Mouse (Mus musculus) c-Kit-positive CD71-positive TER-119-negative erythroid progenitor cells, embryonic 14.5 days (primary cell): ENCODE measurements around the gene Bpifa5.
A peak's percentile ranks its signal among the peaks of the same experiment; 100 is the strongest.
"Not testable (repeated sequence)": the region's sequence is repeated elsewhere in the genome, so short reads cannot be mapped to it uniquely, and the experiment has no call there.

Experiments used
- DNase-seq: peaks from one replicate; pipeline ENCODE4 v3.0.0-alpha.2; 2013; ENCODE audit warnings: low read depth

The Bpifa5 gene

DNA sequence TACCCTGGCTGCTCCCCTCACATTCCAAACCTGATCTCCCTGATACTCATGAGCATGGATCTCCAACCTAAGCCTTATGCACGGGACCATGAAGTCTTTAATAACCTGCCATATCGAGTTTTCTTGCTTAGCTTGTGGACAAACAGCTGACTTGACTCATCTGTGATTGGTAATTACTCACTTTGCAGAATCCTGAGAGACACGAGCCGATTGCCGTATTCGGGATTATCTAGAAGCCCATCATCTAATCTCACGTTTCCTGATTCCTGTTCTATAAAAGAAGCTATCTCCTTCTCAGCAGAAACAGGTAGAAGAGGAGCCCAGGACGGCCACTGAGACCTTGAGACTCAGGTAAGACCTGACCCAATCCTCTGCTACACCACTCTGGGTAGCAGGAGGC is at the start of gene Bpifa5:
Gene Bpifa5, plus strand, starts transcription at position 301 of the 400 bp plus-strand sequence.
- DNase-seq, result no peak

DNA sequence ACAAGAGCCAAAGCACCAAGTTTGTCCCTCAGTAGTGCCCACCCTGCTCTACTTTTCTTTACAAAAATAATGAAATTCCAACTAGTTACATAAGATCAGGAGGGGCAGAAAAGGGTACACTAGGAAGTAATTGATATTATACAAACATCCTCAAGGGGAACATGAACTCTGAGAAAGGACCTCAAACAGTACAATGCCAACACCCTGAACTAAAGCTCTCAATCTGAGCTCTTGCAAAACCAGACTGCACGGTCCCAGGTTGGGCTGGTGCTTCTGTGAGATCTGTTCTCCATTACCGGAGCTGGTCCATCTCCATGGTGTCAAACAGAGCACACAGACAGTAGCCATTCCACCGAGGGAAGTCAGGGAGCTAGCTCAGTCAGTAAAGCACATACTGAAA is 45.0 kb upstream of the Bpifa5 start:
- DNase-seq, result no peak

DNA sequence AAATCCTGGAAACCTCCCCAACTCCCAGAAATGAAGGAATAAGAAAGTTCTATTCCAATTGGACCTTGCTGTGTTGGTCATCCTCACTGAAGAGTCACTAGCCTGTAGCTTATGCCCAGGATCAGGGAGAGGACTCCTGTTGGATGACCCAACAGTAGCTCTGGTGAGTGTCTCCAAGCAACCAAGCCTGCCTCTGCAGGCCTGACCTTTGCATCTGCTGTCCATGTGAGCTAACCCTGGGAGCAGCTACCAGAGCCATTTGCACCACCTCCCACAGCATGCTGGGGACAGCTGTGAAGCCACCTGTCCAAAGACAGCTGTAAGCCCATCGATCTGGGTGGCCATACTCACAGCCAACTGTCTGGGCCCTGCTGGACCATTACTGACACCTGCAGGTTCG is 32.3 kb upstream of the Bpifa5 start, which contains the start of gene Bpifa3:
Gene Bpifa3, plus strand, starts transcription at position 217 of the 400 bp plus-strand sequence.
- no peak for DNase-seq

DNA sequence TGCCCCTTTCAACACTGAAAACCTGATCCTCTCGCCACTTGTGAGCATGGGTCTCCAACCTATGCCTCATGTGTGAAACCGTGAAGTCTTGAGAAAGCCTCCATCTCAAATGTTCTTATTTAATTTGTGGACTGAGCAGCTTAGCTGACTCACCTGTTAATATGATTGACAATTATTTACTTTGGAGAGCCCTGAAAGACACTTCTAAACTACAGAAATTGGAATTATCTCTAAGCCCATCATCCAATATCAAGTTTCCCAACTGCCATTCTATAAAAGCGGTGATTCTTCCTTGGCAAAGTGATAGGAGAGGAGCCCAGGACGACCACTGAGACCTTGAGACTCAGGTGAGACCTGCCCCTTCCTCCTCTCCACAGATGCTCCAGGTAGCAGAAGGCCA is 19.8 kb upstream of the Bpifa5 start, which contains the start of gene Bpifa1:
Gene Bpifa1, plus strand, starts transcription at position 301 of the 400 bp plus-strand sequence.
- DNase-seq, result no peak

DNA sequence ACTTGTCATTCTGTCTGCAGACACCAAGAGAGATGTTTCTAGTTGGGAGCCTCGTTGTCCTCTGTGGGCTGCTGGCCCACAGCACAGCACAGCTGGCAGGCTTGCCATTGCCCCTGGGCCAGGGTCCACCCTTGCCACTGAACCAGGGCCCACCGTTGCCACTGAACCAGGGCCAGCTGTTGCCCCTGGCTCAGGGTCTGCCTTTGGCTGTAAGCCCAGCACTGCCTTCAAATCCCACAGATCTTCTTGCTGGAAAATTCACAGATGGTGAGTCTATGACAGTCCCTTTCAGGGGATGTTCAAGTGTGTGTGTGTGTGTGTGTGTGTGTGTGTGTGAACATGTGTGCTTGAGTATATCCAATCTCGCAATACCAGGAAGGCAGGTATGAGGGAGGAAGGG is 18.7 kb upstream of the Bpifa5 start:
- DNase-seq, result no peak

DNA sequence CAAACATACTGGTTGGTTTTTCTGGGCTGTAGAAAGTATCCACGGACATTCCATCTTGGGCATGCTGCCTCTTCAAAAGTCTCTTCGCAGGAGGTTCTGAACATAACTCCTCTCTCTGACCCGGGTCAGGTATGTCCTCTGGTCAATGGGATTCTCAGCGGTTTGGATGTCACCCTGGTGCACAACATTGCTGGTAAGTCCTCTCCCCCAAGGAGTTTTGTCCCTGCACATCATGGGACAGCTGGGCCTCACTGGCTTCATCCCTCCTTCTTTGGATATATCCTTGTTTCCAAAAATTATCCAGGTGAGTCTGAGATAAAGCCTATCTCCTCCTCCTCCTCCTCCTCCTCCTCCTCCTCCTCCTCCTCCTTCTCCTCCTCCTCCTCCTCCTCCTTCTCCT is 14.9 kb upstream of the Bpifa5 start:
- DNase-seq, result no peak

DNA sequence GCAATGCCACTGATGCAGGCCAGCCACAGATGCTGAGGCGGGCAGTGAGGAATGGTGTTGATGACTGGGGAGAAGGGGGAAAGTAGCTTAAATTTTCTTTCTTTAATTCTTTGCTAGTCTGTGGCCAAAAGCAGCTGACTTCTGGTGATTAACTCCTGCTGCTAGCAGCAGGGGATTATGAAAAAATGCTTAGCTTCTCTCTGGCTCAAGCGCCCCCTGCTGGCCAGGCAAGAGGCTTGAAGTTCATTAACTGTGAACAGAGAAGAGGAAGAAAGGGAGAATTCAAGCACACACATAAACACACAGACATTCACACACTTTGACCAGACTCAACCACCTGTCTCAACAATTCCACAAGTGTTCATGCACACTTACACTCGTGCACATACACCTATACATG is 4.0 kb upstream of the Bpifa5 start:
- peak; percentile 23 for DNase-seq

DNA sequence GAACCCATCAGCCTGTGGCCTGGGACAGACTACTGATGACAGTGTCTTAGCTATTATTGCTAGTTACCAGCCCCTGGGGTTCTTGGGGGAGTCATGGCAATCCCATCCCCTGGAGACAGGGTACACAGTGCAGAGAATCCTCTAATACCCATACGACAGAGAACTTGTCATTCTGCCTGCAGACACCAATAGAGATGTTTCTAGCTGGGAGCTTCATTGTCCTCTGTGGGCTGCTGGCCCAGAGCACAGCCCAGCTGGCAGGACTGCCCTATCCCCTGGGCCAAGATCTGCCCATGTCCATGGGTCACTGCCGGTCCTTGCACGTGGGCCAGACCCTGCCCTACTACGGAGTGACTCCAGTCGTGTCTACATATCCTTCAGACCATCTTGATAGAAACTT is 899 bp downstream of the Bpifa5 start:
- DNase-seq, result no peak

DNA sequence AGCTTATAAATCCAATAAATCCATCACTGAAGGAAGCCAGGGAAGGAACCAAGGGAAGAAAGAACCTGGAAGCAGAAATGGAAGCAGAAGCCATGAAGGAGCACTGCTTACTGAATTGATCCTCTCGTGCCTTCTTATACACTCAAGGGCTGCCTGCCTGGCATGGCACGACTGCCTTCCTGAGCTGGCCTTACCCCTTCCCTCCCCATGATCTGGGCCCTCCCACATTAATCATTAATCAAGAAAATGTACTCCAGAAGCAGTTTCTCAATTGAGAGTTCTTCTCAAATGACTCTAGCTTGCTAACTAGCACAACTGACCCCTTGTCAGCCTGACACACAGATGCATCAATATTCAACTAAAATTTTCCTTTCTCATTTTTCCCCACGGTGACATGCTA is 6.8 kb downstream of the Bpifa5 start:
- no peak for DNase-seq

DNA sequence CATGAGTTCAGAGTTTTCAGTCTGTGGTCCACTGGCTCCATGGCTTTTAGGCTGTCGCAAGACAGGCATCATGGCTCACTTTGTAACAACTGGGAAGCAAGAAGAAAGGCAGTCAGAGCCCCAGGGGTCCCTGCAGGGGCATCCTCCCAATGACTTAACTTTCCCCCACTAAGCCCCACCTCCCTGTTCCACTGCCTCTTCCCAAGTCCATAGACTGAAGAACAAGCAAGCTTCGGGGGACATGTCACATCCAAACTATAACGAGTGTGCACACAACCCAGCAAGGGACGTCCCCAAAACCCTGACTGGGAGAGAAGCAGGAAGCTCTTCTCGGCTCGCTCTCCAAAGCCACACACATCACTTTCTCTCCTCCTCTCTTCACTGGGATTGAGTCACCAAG is 9.2 kb downstream of the Bpifa5 start:
- no peak for DNase-seq

DNA sequence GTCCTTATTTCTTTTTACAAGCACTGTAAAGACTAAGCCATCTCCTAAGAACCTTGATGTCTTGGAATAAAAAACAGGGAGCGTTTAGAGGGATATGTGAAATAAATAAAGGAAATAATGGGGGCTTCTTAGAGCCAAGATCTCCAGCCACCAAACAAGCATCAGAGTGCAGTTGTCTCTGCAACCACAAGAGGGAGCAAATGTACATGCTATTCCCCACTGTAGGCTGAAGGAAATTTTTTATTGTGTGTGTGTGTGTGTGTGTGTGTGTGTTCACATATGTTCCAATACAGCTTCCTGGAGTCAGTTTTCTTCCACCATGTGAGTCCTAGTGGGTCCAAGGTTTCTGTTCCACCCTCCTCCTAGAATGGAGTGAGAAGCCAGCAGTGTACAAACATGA is 10.9 kb downstream of the Bpifa5 start:
- DNase-seq, result peak; percentile 4

DNA sequence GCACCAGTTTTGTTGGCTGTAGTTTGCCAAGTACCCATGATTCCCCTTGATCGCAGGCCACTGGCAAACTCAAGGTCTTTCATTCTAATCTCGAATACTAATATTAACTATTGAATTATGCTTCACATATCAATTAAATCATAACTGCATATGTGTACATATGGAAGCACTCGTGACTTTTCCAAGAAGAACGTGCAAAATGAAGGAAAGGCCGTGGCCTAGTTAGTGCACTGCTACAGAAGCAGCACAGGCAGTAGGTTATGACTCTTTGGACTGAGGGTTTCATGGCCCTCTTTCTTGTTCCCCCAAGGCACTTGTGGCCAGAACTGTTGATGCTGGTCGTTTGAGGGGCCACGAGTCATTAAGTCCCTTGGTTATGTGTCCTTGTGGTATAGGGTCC is 19.5 kb downstream of the Bpifa5 start:
- not testable (repeated sequence) for DNase-seq

DNA sequence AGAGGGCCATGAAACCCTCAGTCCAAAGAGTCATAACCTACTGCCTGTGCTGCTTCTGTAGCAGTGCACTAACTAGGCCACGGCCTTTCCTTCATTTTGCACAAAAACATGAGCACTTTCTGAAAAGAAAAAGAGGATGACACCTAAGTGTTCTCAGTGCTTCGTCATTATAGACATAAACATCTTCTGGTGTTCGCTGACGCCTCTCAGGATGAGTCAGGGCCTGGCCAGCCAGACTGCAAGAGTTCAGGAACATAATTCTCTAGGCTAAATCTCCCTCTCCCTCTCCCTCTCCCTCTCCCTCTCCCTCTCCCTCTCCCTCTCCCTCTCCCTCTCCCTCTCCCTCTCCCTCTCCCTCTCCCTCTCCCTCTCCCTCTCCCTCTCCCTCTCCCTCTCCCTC is 20.7 kb downstream of the Bpifa5 start:
- not testable (repeated sequence) for DNase-seq

DNA sequence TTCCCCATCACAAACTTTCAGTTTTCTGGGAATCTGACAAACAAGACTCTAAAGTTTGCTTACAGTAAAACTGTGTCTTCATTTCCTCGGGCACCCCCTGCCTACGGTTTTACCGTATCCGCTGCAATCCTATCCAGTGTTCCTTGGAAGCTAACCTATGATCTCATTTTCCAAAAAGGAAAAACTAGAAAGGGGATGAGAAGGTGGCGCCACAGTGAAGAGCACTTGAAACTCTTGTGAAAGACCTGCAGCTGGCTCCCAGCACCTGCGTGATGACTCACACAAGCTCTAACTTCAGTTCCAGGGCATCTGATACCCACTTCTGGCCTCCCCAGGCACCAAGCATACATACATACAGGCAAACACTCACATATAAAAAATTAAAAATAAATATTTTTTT is 22.9 kb downstream of the Bpifa5 start:
- no peak for DNase-seq

DNA sequence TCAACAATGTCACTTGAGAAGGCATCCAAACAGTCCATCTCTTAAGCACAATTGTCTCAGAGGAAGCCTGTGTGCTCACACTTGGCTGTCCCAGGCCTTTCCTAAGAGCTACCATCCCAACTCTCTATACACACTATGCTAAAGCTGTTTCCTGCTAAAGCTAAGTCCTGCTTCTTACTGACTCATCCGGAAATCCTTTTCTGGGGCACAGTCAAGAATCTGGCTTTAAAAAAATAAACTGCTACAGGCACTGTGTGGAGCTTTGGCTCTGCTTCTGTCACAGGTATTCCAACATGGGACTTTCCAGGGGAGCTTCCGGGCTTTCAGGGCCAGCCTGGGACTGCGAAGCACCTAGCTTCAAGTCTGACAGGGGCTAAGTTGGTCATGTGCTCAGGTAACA is 23.3 kb downstream of the Bpifa5 start:
- DNase-seq, result no peak

DNA sequence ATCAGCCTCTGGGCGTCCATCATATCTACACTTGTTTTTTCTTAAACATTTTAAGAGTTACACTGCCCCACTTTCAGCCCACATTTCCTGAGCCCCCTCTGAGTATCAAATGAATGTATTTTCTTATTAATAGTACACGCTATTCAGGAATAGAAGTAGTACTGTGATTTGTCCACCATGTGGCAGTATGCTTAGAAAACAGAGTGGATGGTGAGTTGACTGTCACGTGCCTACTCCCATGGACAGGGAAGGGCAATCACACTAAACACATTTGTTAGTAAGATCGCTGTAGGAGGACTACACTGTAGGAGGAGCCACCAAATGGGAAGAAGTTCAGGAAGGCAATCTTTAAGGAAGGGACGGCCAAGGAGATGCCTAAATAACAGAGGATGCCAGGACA is 25.1 kb downstream of the Bpifa5 start:
- DNase-seq, result peak; percentile 11

DNA sequence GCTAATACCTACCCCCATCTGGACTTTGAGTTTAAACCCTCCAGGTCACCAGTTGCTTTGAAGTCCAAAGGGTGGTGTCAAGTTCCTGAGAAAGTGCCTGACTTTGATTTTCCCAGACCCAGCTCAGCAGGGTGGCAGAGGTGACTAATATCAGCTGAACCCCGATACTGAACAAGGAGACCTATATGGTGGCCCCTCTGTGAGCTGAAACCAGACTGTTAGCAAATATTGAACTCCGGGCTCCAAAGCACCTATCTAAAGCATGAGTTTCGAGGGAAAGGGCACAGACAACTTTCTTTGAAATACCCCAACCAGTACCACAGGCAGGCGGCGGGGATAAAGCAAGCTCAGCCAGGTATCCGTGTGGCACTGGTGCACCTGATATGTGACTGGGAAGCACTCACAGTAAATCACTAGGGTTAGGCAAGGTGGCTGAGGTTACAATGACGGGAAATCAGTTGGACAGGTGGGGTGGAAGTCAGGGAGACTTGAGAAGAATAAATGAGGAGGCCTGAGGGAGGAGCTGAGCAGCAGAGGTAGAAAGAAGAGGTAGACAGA is 27.5 kb downstream of the Bpifa5 start:
- no peak for DNase-seq

DNA sequence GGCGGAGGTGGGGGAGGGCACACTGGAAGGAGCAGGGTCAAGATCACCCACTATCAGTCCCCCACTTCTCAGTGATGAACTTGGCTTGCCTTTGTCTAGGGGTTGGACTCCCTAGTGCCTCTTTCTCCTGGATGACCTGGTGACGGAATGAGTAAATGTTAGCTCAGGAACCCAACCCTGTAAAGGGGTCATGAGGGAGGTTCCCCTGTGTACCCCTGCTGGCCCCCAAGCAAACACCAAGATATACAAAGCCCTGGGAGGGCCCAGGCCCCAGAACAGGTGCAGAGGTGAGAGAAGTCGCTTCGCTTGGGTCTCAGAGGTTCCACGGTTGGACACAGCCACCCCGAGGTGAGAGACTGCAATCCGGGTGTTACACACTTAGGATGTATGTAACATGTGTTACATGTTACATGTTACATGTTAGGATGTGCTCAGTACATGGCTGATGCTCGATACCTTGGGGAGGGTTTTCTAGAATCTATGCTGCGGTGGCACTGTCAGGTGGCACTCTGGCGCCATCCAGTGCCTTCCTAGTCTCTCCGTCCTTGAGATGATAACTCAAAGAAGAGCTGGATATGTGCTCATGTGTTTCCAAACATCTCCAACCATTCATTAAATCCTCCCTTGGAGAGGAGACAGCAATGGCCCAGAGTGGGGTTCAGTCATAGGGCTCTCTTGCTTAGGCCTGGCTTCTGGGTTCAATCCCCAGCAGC is 28.3 kb downstream of the Bpifa5 start, which contains the start of gene Bpifb1:
Gene Bpifb1, plus strand, starts transcription at position 273 of the 713 bp plus-strand sequence.
- DNase-seq, result no peak

DNA sequence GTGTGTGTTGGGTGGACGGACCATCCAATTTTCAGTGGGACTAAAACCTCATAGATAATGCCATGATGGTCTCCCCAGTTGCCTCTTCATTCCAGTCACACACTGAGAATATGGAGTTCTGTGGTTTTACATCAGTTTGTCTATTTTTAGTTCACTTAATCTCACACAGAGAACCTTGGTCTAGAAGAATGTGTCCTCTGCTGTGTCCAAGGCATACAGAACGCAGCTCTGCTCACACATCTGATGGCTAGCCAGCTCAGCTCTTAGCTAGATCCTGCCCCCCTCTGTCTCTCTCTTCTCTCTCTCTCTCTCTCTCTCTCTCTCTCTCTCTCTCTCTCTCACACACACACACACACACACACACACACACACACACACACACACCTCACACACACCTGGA is 29.7 kb downstream of the Bpifa5 start:
- no peak for DNase-seq

DNA sequence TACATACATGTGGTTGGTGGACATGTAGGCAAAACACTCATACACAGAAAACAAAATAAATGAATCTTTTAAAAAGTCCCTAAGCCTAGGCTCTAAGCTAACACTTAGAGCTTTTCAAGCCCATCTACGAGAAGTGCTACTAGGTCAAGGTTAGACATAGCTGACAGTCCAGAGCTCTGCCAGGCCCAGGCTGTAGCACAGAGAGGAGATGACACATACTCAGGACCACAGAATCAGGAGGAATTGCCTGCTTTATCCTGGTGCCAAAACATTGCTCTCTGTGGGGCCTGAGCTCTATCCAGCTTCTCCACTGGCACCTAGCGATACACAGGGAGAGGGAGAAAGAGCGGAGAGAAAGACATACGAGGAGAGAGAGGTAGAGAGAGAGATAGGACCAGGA is 30.7 kb downstream of the Bpifa5 start:
- no peak for DNase-seq

DNA sequence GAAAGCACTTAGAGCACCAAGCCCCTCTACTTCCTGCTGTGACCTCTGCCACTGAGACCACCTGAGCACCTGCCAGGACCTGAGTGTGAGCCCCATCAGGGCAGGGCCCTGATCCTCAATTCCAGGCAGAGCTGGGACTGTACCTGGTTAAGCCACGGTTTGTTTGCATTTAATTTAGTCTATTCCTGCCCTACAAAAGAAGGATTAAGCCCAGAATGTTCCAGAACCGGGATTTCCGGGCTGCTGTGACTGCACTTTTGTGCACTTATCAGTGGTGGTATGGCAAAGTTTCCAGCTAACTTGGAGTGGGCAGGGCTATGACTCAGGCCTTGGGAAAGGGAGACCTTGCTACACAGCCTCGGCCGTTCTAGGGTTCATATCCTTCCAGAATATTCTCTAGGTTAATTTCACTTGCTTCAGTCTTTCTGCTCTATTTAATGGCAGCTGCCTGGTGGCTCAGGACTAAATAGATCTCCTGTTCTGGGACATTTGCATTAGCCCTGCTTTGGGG is 31.6 kb downstream of the Bpifa5 start:
- no peak for DNase-seq

DNA sequence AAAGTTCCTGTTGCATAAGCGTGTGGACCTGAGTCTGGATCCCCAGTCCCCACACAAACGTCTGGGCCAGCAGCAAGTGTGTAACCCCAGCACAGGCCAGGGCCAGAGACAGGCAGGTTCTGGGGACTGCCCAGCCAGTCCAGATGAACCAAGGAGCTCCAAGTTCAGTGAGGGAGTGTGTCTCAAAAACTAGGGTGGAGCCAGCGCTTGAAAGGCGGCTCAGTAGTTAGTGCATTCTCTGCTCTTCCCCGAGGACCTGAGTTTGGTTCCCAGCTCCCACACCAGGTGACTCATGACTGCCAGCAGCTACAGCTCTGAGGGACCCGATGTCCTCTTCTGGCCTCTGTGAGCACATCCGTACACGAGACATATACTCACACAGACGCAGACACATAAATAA is 34.6 kb downstream of the Bpifa5 start:
- DNase-seq, result no peak

DNA sequence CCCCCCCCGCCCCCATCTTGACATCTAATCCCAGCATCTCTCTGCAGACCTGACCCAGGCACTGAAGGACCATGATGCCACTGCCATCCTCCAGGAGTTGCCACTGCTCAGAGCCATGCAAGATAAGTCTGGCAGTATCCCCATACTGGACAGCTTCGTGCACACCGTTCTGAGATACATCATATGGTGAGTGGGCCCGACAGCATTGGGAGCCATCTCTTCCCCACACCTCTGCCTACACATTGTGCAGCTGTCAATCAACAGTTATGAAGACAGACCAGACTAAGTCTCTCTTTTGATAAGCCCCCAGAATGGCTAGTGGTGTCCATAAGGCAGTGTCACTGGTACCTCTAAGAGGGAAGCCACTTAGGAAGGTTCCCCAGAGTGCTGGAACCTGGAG is 42.2 kb downstream of the Bpifa5 start:
- DNase-seq, result no peak

DNA sequence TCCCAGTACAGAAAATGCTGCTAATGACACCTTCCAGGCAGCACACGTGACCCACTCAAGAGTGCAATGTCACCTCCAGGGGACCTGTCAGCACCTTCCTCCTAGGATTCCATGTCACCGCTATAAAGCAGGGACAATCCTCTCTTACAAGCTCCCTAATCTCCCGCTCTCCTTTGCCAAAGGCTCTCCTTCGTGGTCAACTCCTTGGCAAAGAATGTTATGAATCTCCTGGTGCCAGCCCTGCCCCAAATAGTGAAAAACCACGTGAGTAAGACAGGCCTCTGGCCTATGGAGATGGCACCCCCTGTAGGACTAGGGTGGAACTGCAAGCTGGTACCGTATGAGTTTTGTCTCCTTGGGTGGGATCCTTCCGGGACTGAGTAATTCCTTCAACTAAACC is 44.5 kb downstream of the Bpifa5 start:
- DNase-seq, result peak; percentile 14
